Mouse (Mus musculus) layer of hippocampus, postnatal 36 days (tissue): Measurements from ENCODE around the gene Olfr523. TPM values are rescaled to one million over a fixed set of nuclear protein-coding genes. Genes with fewer than 3 reads are reported as not detected.
A peak's percentile ranks its signal among the peaks of the same experiment; 100 is the strongest.

Experiments
- DNase-seq, 2 experiments: peaks; one replicate each; pipeline ENCODE4 v3.0.0; 2022
- total RNA-seq, 2 experiments: library from RNA; stranded (reverse); gene quantifications; 2 replicates each; pipeline ENCODE4 v1.2.3; 2021

Olfr523 gene
- total RNA-seq, 2 experiments from 2014 or later = 0.10 to 0.18 TPM

GRCm38 (mm10) chr7:140180692-140181091 lies 7.7 kb downstream of the Olfr523 start:
- no peak for DNase-seq

- no peak for DNase-seq
Observed at GRCm38 (mm10) chr7:140184206-140184605, 11.2 kb downstream of the Olfr523 start.

- peak; percentile 31 to 36 for DNase-seq
Observed at GRCm38 (mm10) chr7:140186646-140187620, 13.9 kb downstream of the Olfr523 start.

- DNase-seq = peak in 1 of 2 experiments; percentile 23
Observed at GRCm38 (mm10) chr7:140187721-140188390, 14.8 kb downstream of the Olfr523 start.

- peak in 1 of 2 experiments; percentile 36 for DNase-seq
Observed at GRCm38 (mm10) chr7:140188391-140189328, 15.6 kb downstream of the Olfr523 start.

GRCm38 (mm10) chr7:140190435-140190834 lies 17.4 kb downstream of the Olfr523 start:
- no peak for DNase-seq

GRCm38 (mm10) chr7:140192445-140192844 lies 19.4 kb downstream of the Olfr523 start:
- no peak for DNase-seq

- DNase-seq = no peak
Observed at GRCm38 (mm10) chr7:140192851-140193250, 19.8 kb downstream of the Olfr523 start.

- DNase-seq = no peak
Observed at GRCm38 (mm10) chr7:140194031-140194430, 21.0 kb downstream of the Olfr523 start.

- no peak for DNase-seq
Observed at GRCm38 (mm10) chr7:140196002-140196401, 23.0 kb downstream of the Olfr523 start.

- DNase-seq = no peak
Observed at GRCm38 (mm10) chr7:140201090-140201489, 28.1 kb downstream of the Olfr523 start.

- DNase-seq = no peak
Observed at GRCm38 (mm10) chr7:140205864-140206263, 32.8 kb downstream of the Olfr523 start, which contains the start of gene Olfr524. Gene Olfr524, minus strand, starts transcription at chr7:140205964.

GRCm38 (mm10) chr7:140206904-140207303 lies 33.9 kb downstream of the Olfr523 start:
- no peak for DNase-seq

GRCm38 (mm10) chr7:140208153-140208552 lies 35.1 kb downstream of the Olfr523 start:
- DNase-seq = no peak

GRCm38 (mm10) chr7:140208677-140209076 lies 35.7 kb downstream of the Olfr523 start:
- DNase-seq = no peak

- no peak for DNase-seq
Observed at GRCm38 (mm10) chr7:140213841-140214240, 40.8 kb downstream of the Olfr523 start.

GRCm38 (mm10) chr7:140217967-140218366 lies 45.0 kb downstream of the Olfr523 start, which contains the start of gene Cd163l1:
Gene Cd163l1, plus strand, starts transcription at chr7:140218267.
- no peak for DNase-seq

- no peak for DNase-seq
Observed at GRCm38 (mm10) chr7:140219268-140219667, 46.3 kb downstream of the Olfr523 start.

- DNase-seq = no peak
Observed at GRCm38 (mm10) chr7:140220375-140220774, 47.4 kb downstream of the Olfr523 start.

- no peak for DNase-seq
Observed at GRCm38 (mm10) chr7:140224209-140224608, 51.2 kb downstream of the Olfr523 start.
